Mouse (Mus musculus): Measurements from ENCODE around the gene Gm3095. TPM values are rescaled to one million over a fixed set of nuclear protein-coding genes. Genes with fewer than 3 reads are reported as not detected.
"Not testable (repeated sequence)": the region's sequence is repeated elsewhere in the genome, so short reads cannot be mapped to it uniquely, and the experiment has no call there.

Gm3095 gene
- polyA plus RNA-seq (2015; fragmentation: Nextera tagmentation; extraction: Ambion mirVana) = not detected in 2 replicates

GRCm38 (mm10) chr14:3963247-3963646 lies at the start of gene Gm3095:
Gene Gm3095 (plus strand): TSS chr14:3963547.
- not testable (repeated sequence) for ATAC-seq (ENCODE audit: borderline replicate concordance, extremely low read depth, low FRiP score, low TSS enrichment); H3K4me3 ChIP-seq; H3K27ac ChIP-seq; H3K9me3 ChIP-seq; H3K9ac ChIP-seq; H3K36me3 ChIP-seq; H3K27me3 ChIP-seq; H3K4me2 ChIP-seq; H3K4me1 ChIP-seq
- whole genome bisulfite sequencing = no CpG with 5 or more reads among the region's 2 CpGs

- H3K9ac ChIP-seq; H3K27ac ChIP-seq; ATAC-seq (ENCODE audit: borderline replicate concordance, extremely low read depth, low FRiP score, low TSS enrichment); H3K27me3 ChIP-seq; H3K9me3 ChIP-seq; H3K4me1 ChIP-seq; H3K36me3 ChIP-seq; H3K4me3 ChIP-seq; H3K4me2 ChIP-seq: not testable (repeated sequence)
- WGBS = 67% methylated on average over 1 of the region's 2 CpGs
These were observed 31.9 kb upstream of the Gm3095 start, which contains the start of gene Gm3029 for GRCm38 (mm10) chr14:3931456-3931855. Gene Gm3029 (plus strand): TSS chr14:3931756.

- not testable (repeated sequence) for H3K27ac ChIP-seq; ATAC-seq (ENCODE audit: borderline replicate concordance, extremely low read depth, low FRiP score, low TSS enrichment); H3K4me2 ChIP-seq; H3K36me3 ChIP-seq; H3K9ac ChIP-seq; H3K9me3 ChIP-seq; H3K27me3 ChIP-seq; H3K4me1 ChIP-seq; H3K4me3 ChIP-seq
- WGBS = 57% methylated on average over 1 of the region's 3 CpGs
These were observed 34.7 kb downstream of the Gm3095 start, which contains the start of gene Gm3099 for GRCm38 (mm10) chr14:3998094-3998493. Gene Gm3099 (plus strand): TSS chr14:3998394.

Other genes starting within 250 kb of the Gm3095 start
- 0.20 and 0.32 TPM in 2 replicates for gene Gm3002, start 153.5 kb upstream of the Gm3095 start, polyA plus RNA-seq (2015; fragmentation: Nextera tagmentation; extraction: Ambion mirVana)
- gene Gm3033, start 117.3 kb upstream of the Gm3095 start, polyA plus RNA-seq (2015; fragmentation: Nextera tagmentation; extraction: Ambion mirVana) = not detected in 2 replicates
- 0.12 TPM in 1 of 2 replicates, not detected in the other for gene Gm2916, start 79.4 kb upstream of the Gm3095 start, polyA plus RNA-seq (2015; fragmentation: Nextera tagmentation; extraction: Ambion mirVana)
- gene Gm3029, start 31.8 kb upstream of the Gm3095 start, polyA plus RNA-seq (2015; fragmentation: Nextera tagmentation; extraction: Ambion mirVana) = not detected in 2 replicates
- gene Gm3099, start 34.8 kb downstream of the Gm3095 start, polyA plus RNA-seq (2015; fragmentation: Nextera tagmentation; extraction: Ambion mirVana) = not detected in 2 replicates
- gene Gm5796, start 60.4 kb downstream of the Gm3095 start, polyA plus RNA-seq (2015; fragmentation: Nextera tagmentation; extraction: Ambion mirVana) = 0.14 and 0.15 TPM in 2 replicates
- gene Gm3115, start 120.6 kb downstream of the Gm3095 start, polyA plus RNA-seq (2015; fragmentation: Nextera tagmentation; extraction: Ambion mirVana) = not detected in 2 replicates
- 0.76 TPM in 1 of 2 replicates, not detected in the other for gene Gm8108, start 147.0 kb downstream of the Gm3095 start, polyA plus RNA-seq (2015; fragmentation: Nextera tagmentation; extraction: Ambion mirVana)
- not detected in 2 replicates for gene Gm3127, start 201.5 kb downstream of the Gm3095 start, polyA plus RNA-seq (2015; fragmentation: Nextera tagmentation; extraction: Ambion mirVana)
- gene Gm2974, start 219.0 kb downstream of the Gm3095 start, polyA plus RNA-seq (2015; fragmentation: Nextera tagmentation; extraction: Ambion mirVana) = 0.32 and 0.55 TPM in 2 replicates